Mouse (Mus musculus): Measurements from ENCODE around the gene Retreg3.
"Not testable (repeated sequence)": the region's sequence is repeated elsewhere in the genome, so short reads cannot be mapped to it uniquely, and the experiment has no call there.

The Retreg3 gene

DNA sequence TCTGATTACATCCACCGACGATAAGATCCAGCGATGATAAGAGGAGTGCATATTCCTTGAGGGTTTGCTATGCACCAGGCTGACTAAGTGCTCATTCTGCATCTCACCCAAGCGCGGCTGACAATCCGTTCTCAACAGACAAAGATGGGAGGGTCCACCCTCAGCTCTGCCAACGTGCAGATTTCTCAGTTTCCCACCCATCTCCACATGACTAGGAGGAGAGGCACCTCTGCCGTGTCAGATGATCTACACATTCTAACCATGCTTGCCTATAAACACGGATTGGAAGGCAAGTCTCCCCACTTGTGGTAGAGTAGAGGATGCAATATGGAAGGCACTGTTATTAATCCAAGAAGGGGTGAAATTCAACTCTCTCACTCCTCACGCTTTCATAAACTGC, 29.1 kb upstream of the Retreg3 start:
- no peak for DNase-seq (ENCODE audit: low spot score)

- DNase-seq (ENCODE audit: low spot score): no peak
Measured at GRCm38 (mm10) chr11:101146377-101146776, 26.7 kb upstream of the Retreg3 start.

- DNase-seq (ENCODE audit: low spot score): no peak
Measured at GRCm38 (mm10) chr11:101143338-101144225, 23.9 kb upstream of the Retreg3 start.

GRCm38 (mm10) chr11:101142215-101142967, 22.7 kb upstream of the Retreg3 start:
- no peak for DNase-seq (ENCODE audit: low spot score)

- no peak for DNase-seq (ENCODE audit: low spot score)
Measured at GRCm38 (mm10) chr11:101141088-101141487, 21.4 kb upstream of the Retreg3 start.

DNA sequence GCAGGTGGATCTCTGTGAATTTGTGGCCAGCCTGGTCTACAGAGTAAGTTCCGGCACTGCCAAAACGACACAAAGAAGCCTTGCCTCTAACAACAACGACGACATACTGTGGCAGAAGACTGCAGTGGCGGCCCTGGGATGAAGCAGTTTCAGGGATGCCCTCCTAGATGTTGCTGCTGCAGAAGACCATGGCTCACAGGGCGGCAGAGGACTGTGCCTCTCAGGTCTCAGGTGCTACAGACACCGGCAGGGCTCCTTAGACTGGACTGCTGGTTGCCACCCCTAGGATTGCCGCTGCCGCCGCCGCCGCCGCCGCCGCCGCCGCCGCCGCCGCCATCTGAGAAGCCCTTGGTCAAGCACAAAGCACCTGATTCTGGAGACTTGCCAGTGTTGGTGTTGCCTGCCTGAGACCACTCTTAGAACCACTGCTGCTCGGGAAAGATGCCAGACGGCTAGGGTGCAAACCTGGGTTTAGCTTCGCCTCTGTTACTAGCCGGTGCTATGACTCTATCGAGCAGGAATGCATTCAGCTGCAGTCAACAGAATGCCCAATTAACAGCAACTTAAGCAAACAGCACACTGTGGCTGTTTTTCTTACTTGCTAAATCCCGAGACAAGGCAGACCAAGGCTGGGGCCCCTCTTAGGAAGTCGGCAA, 20.6 kb upstream of the Retreg3 start:
- no peak for DNase-seq (ENCODE audit: low spot score)

DNA sequence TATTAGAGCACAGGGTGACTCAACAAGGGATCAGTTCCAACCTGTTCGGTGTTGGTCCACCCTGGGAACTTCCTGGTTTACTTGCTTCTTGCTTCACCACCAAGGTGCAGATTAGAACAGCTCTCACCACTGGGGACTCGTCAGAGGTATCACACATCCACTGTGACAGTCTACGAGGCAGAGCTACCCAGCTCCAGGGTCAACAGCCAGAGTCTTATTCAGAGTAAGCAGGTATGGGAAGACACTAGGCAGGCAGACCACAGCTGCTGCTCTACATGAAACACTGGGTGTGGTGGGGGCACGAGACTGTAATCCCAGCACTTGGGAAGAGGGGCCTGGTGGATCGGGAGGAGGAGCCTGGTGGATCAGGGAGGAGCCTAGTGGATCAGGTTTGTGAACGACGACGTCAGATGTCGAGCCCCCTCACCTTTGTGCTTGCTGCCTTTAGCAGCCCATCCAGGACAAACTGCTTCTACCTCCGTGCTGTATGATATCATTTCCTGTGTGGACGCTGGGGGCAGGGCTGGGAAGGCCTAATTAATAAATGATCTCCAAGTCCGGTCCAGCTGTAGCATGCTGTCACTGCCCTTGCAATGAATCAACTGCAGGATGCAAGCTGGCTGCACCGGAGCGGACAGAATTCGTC, 19.0 kb upstream of the Retreg3 start:
- DNase-seq (ENCODE audit: low spot score): no peak

DNA sequence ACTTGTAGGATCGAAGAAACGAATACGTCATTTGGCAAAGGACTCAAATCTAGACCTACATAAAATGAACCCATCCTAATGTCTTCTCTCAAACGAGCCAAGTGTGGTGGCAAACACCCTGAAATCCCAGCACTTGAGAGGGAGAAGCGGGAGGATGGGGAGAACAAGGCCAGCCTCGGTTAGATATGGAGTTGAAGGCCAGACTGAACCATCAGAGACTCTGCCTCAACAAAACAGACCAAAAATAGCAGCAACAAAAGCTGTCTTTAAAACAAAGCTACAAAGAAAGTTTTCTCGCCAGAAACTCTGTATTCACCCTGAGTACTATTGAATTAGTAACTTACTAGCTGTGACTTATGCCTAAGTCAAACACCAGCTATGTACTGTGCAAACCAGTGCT, 17.3 kb upstream of the Retreg3 start:
- no peak for DNase-seq (ENCODE audit: low spot score)

DNA sequence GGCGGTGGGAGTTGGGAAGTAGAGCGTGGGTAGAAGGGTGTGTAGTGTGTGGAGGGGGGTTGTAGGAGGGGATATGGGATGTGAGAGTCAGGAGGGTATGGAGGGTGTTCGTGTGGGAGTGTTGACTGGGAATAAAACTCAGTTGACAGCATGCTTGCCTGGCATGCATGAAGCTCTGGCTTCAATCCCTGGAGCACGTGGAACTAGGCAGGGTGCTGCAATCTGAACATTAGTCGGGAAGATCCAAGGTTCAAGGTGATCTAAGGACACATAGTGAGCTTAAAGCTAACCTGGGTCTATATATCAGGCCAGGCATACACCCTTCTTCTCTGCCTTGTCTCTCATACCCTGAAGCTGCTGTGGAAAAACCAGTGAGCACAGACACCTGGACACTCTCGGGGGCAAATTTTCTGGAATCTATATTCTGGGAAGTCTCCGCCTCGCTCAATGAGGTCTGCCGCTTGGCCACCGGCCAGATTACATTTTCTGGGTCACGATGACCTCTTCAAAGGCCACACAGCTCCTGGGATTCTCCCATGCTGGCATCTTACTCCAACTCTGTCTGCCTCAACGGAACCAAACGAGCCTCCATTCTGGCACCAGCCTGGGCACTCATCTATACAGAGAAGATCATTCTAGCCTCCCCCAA, 14.6 kb upstream of the Retreg3 start:
- no peak for DNase-seq (ENCODE audit: low spot score)

DNA sequence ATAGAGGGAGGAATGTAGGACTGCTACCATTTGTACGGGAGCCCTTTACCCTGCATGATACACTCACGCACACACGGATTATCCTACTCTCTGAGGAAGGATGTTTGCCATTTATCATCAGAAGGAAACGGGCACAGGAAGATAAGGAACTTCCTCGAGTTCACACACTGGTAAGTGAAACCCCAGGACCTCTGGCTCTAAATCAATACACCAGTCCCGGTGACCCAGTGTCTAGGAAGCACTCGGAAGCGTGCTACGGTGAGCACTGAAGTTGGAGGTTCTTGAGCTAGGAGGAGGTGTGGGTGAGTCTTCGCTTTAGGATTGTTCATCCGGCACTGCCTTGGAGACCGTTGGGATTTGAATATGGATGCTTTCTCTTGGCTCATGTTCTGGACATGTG, 13.3 kb upstream of the Retreg3 start:
- no peak for DNase-seq (ENCODE audit: low spot score)

DNA sequence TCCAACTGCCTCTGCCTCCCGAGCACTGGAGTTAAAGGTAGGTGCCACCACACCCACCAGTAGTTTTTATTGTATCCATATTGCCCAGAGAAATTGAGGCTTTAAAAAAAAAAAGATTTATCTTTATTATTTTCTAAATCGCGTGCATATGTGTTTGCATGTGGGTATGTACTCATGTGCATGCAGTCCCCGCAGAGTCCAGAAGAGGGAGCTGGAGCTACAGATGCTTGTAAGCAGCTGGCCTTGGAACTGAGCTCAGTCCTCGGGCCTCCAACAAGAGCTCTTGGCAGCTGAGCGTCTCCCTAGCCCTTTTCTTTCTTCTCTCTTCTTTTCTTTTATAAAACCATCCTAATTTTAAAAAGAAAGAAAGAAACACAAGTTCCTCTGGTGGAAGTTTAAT, 12.0 kb upstream of the Retreg3 start:
- DNase-seq (ENCODE audit: low spot score): no peak

- DNase-seq (ENCODE audit: low spot score): no peak
Measured at GRCm38 (mm10) chr11:101131187-101131586, 11.5 kb upstream of the Retreg3 start.

GRCm38 (mm10) chr11:101130056-101130756, 10.5 kb upstream of the Retreg3 start:
- no peak for DNase-seq (ENCODE audit: low spot score)

DNA sequence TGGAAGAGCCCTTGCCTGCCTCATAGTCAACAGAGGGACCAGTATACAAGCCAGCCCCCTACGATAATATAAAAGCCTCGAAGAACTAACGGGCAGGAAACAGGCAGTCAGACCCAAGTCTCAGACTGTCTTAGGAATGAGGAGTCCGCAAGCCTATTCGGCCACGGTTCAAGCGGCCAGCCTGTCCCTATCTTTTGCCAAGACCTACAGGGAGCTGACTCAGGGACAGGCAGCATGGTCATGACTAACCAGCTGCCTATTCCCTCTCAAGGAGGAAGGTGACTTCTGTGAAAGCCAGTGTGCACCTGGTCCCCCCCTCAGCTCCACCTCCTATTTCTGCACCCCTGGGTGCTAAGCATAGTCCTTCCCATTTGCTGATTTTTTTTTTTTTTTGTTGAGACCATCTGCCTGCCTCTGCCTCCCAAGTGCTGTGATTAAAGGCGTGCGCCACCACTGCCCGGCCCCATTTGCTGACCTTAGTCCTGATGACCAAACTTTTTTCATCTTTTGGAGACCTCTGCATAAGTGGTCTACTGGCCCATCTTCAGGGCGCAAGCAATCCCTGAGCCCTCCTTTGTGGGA, 9.4 kb upstream of the Retreg3 start:
- DNase-seq (ENCODE audit: low spot score): no peak

DNA sequence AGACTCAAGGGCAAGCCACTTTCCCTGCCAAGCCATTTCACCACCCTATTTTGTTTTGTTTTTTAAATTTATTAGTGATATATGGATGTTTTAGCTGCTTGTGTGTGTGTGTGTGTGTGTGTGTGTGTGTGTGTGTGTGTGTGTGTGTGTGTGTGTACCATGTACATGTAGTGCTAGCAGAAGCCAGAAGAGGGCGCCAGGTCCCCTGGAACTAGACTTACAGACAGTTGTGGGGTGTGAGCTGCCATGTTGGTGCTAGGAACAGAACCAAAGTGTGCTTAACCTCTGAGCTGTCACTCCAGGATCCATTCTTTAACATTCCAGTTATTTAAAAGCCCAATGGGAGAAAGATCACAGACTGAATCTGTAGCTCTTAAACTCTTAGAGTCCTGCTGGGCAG, 7.4 kb upstream of the Retreg3 start:
- DNase-seq (ENCODE audit: low spot score): no peak

DNA sequence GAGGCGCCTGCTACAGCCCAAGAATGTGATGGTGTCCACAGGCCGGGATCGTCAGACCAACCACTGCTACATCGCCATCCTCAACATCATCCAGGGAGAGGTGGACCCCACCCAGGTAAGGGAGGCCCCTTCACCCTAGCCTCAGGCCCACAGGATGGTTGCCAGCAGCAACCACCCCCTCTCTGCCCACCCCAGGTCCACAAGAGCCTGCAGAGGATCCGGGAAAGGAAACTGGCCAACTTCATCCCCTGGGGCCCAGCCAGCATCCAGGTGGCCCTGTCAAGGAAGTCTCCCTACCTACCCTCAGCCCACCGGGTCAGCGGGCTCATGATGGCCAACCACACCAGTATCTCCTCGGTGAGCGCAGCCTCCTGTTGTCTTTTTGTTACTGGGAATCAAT, 5.3 kb upstream of the Retreg3 start:
- DNase-seq (ENCODE audit: low spot score): not testable (repeated sequence)

GRCm38 (mm10) chr11:101124494-101124893, 4.8 kb upstream of the Retreg3 start:
- DNase-seq (ENCODE audit: low spot score): not testable (repeated sequence)

DNA sequence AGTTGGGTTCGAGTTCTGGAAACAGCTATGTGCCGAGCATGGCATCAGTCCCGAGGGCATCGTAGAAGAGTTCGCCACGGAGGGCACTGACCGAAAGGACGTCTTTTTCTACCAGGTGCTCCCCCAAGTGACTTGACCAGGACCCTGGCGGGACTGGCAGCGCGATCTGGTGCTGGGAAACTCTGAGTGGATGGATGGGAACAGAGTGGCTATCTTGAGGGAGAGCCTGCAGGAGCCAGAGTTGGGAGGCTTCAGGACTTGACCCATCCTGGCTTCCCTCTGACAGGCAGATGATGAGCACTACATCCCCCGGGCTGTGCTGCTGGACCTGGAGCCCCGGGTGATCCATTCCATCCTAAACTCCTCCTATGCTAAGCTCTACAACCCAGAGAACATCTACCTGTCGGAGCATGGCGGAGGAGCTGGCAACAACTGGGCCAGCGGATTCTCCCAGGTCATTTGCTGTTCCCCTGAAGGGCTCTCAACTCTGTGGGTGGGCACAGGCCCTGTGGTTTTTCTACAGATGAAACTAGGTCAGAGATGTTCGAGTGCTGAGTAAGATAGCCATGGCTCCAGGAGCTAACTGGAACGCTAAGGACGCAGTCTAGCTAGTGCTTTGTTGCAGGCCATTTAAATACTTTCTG, 974 bp upstream of the Retreg3 start:
- DNase-seq (ENCODE audit: low spot score): no peak

GRCm38 (mm10) chr11:101119131-101119760, 447 bp downstream of the Retreg3 start:
- DNase-seq (ENCODE audit: low spot score): no peak

DNA sequence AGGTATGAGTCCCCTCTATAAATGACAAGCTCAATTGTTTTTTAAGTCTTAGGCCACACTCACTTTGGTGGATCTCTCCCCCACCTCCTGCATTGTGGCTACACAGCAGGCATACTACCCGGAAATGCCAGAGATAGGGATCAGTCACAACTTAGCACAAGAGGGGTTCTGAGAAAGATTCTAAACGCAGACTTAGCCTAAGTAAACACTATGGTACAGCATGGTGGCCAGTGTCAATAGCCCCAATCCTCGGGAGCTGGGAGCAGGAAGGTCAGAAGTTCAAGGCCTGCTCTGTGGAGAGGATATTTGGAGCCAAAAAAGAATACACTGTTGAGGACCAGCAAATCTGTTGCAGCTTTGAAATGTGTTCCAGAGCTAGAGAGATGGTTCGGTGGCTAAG, 1.6 kb downstream of the Retreg3 start:
- DNase-seq (ENCODE audit: low spot score): no peak
